Mouse (Mus musculus) limb, embryonic 15.5 days (tissue): ENCODE data around the gene Fance. TPM values are rescaled to one million over a fixed set of nuclear protein-coding genes. Genes with fewer than 3 reads are reported as not detected.
"Not testable (repeated sequence)": the region's sequence is repeated elsewhere in the genome, so short reads cannot be mapped to it uniquely, and the experiment has no call there.

ENCODE experiments used
- ATAC-seq: fragments of 200-750 bp; cut with Nextera tagmentation; 2 replicates; pipeline ENCODE4 v1.8.0; 2017; ENCODE audit warnings: low read depth, moderate TSS enrichment; ENCODE audit not compliant: insufficient number of reproducible peaks, low FRiP score, low TSS enrichment
- H3K27ac ChIP-seq: fragments of 300-500 bp; sonication (generic); 2 replicates; pipeline ENCODE4 v1.5.1; 2015; ENCODE audit warnings: moderate library complexity, mild to moderate bottlenecking, inconsistent platforms
- H3K27me3 ChIP-seq: fragments of 300-500 bp; sonication (generic); 2 replicates; pipeline ENCODE4 v1.6.1; 2015; ENCODE audit warnings: inconsistent platforms
- H3K36me3 ChIP-seq: fragments of 300-500 bp; sonication (generic); 2 replicates; pipeline ENCODE4 v1.6.1; 2015; ENCODE audit warnings: inconsistent platforms
- H3K4me1 ChIP-seq: fragments of 300-500 bp; sonication (generic); 2 replicates; pipeline ENCODE4 v1.6.1; 2015; ENCODE audit warnings: inconsistent platforms
- H3K4me2 ChIP-seq: fragments of 300-500 bp; sonication (generic); 2 replicates; pipeline ENCODE4 v1.6.1; 2015; ENCODE audit warnings: mild to moderate bottlenecking, inconsistent platforms
- H3K4me3 ChIP-seq: fragments of 300-500 bp; sonication (generic); 2 replicates; pipeline ENCODE4 v1.5.1; 2015; ENCODE audit warnings: mild to moderate bottlenecking, inconsistent platforms
- H3K9ac ChIP-seq: fragments of 300-500 bp; sonication (generic); 2 replicates; pipeline ENCODE4 v1.6.1; 2015; ENCODE audit warnings: inconsistent platforms
- H3K9me3 ChIP-seq: fragments of 300-500 bp; sonication (generic); 2 replicates; pipeline ENCODE4 v1.6.1; 2016; ENCODE audit warnings: inconsistent platforms
- WGBS: fragments of 180-500 bp; shearing (Covaris S2); methylation state at CpG from one replicate; pipeline ENCODE4 v1.1.7; 2015; 5-methylcytosine and 5-hydroxymethylcytosine counted together
- polyA plus RNA-seq: library from polyadenylated mRNA; unstranded; fragments of >200 nt; fragmentation: Nextera tagmentation; extraction: Ambion mirVana; gene quantifications from 2 replicates; pipeline ENCODE4 v1.2.1, GENCODE M21; 2015

Gene Fance
- polyA plus RNA-seq, 1 experiment from 2014 or later, result 33.9 TPM

DNA sequence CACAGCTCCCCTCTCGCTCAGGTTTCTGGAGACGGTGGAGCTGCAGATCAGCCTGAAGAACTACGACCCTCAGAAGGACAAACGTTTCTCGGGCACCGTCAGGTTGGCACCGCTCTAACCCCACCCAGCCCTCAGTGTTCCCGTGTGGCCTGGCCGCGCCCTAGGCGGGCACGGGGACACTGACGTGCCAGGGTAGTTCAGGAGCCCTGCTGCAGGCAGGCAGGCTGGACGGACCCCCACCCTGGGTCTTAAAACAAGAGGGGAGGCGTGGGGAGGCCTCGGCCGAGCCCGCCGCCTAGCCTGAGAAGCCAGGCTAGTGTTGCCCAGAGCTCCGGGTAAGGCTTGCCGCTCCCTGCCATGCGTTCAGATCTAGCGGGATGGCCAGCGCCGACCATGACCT is 15.6 kb downstream of the Fance start:
- Histone ChIP-seq H3K4me3 (peak overlapping the region; percentile 75), H3K27me3 (no peaks in the 10 kb centered on the region), H3K4me1 (peaks cover 51% of the 10 kb centered on the region), H3K9ac (peak overlapping the region; percentile 97), H3K36me3 (peaks cover 61% of the 10 kb centered on the region), H3K9me3 (no peaks in the 10 kb centered on the region), H3K4me2 (peak overlapping the region; percentile 85), H3K27ac (peak overlapping the region; percentile 97)
- ATAC-seq, result no peak
- under 1% methylated on average over 25 of the region's 25 CpGs for WGBS

DNA sequence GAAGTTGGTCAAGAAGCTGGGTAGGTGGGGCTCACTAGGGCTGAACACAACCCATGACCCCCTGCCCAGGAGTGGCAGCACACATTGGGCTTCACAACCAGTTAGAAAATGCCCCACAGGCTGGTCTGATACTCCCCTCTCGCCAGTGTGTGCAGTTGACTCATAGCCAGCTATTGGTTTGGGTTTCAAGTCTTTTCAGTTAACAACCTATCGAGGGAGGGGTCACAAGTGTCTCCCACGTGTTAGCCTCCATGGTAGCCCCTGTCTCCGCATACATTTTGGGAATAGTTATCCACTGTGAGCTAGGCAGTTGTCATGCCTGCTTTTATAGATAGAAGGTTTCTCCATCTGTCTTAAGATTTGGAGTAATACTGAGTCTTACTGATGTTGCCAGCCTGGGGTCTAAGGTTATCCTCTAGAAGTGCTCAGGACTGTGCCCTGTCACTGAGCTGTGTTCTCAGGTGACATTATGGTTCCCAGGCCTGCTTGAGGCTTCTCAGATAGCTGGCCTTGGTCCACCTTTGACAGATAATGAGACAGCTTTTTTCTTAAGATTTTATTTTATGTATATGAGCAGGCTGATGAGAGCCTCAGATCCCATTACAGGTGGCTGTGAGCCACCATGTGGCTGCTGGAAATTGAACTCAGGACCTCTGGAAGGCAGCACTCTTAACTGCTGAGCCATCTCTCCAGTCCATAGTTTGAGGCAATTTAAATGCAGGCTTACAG is 16.3 kb downstream of the Fance start:
- Histone ChIP-seq H3K4me2 (peak overlapping the region; percentile 85), H3K9me3 (no peaks in the 10 kb centered on the region), H3K36me3 (peaks cover 58% of the 10 kb centered on the region), H3K4me3 (peak overlapping the region; percentile 75), H3K4me1 (peaks cover 51% of the 10 kb centered on the region), H3K27ac (peak overlapping the region; percentile 97), H3K27me3 (no peaks in the 10 kb centered on the region), H3K9ac (peak overlapping the region; percentile 97)
- 4% methylated on average over 4 of the region's 4 CpGs for WGBS
- ATAC-seq, result no peak

DNA sequence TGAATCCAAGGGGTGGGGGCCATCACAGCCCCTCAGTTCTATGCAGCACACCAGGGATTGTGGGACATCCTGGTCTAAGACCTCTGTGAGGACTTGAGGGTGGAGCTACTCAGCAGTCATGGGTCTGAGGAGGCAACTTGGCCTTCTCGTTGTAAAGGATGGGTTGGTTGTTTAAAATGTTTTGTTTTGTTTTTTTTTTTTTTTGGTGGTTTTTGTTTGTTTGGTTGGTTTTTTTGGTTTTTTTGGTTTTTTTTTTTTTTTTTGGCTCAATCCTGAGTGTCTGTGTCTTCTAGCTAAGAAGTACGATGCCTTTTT is 16.9 kb downstream of the Fance start:
- peaks cover 51% of the 10 kb centered on the region for H3K4me1 ChIP-seq
- no peaks in the 10 kb centered on the region for H3K27me3 ChIP-seq
- H3K36me3 ChIP-seq, result peaks cover 58% of the 10 kb centered on the region
- ATAC-seq, result no peak
- H3K9ac ChIP-seq, result 0 out of 2 replicates have a peak overlapping the region, but pooled peaks have one; percentile 97
- WGBS, result 32% methylated on average over 2 of the region's 2 CpGs
- peak overlapping the region; percentile 85 for H3K4me2 ChIP-seq
- H3K4me3 ChIP-seq, result peak overlapping the region; percentile 75
- no peaks in the 10 kb centered on the region for H3K9me3 ChIP-seq
- H3K27ac ChIP-seq, result peak overlapping the region; percentile 97

DNA sequence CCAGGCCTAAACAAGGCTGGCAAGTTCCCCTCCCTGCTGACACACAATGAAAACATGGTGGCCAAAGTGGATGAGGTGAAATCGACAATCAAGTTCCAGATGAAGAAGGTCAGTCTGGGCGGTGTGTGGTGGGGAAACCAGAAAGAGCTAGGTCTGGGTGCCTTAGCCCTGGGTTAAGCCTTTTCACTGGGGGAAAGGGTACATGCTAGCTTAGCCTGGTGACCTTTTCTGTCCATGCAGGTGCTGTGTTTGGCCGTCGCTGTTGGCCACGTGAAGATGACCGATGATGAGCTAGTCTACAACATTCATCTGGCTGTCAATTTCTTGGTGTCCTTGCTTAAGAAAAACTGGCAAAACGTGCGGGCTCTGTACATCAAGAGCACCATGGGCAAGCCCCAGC is 17.3 kb downstream of the Fance start:
- not testable (repeated sequence) for ATAC-seq, H3K9ac ChIP-seq, H3K27me3 ChIP-seq, H3K4me2 ChIP-seq, H3K9me3 ChIP-seq, H3K4me3 ChIP-seq, H3K27ac ChIP-seq
- WGBS, result 55% methylated on average over 8 of the region's 8 CpGs
- Histone ChIP-seq H3K36me3 (peaks cover 59% of the 10 kb centered on the region), H3K4me1 (peaks cover 55% of the 10 kb centered on the region)

DNA sequence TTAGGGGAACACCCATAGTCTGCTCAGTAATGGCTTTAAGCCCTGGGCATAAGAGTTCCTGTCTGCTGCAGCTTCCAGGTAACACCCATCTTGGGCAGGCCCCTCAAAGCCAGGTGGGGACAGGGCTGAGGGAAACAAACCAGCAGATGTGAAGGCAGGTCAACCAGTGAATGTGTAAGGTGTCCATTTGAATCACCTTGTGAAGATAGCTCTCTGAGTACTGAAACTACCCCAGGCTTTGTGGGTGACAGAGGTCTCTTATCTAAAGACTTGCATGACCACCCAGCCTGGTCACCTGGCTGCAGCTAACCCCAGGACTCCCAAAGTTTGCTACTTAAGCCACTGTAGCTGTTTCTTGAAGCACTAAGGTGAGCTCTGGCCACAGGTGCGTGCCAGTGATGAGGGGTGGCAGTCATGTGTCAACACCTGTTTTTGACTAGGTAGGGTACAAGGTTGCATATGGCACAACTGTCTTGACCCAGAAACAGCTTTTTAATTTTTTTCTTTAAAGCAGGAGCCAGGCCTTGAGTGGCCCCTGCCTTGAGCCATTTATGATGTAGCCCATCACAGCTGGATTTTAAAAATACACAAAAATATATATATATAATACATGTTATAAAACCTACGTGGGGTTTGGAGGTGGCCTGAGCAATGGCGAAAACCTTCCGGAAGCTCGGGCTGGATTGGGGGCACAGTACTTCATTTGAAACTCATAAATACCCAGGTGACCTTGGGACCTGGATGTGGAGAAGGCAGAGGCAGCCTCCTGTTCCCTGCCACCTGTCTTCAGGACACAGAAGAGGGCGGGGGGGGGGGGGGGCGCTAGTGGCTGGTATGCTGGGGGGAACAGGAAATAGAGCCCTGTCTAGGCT is 18.2 kb downstream of the Fance start:
- 21% methylated on average over 5 of the region's 7 CpGs for WGBS
- no peak overlapping the region for H3K4me2 ChIP-seq
- peaks cover 61% of the 10 kb centered on the region for H3K36me3 ChIP-seq

DNA sequence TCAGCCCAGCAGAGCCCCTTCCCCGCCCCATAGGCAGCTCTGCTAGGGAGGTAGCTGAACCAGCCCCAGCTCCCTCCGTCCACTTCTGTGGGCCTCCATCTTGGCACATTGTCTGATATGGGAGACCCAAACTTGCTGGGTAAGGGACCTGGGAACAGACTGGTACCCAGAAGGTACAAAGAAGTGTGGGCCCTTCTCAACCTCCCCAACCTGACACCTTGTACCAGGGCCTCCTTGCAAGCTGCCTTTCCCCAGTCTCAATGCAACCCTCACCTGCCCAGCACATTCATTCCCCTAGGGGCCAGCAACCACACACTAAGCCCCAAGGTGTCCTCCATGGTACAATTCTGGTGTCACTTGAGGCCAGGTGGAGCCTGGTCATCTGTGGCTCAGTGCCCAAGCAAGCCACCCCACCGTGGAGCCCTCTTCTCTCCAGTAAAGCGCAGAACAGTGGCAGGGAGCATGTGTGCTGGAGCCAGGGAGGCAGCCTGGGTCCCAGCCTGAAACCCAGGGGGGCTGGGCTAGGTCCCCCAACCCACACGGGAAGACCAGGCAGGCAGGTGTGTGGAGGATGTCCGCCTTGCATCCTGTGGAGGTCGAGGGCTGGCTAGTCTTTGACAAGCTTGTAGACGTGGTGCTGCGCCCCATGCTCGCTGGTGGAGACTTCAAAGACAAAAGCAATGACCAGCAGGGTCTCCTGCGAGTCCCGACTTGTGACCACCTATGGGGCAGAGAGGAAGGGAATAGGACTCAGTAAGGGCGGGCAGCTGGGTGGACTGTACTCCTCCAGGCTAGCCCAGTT is 19.0 kb downstream of the Fance start:
- no peaks in the 10 kb centered on the region for H3K9me3 ChIP-seq
- no peaks in the 10 kb centered on the region for H3K27me3 ChIP-seq
- 38% methylated on average over 12 of the region's 13 CpGs for WGBS
- H3K27ac ChIP-seq, result peak overlapping the region; percentile 75
- peaks cover 52% of the 10 kb centered on the region for H3K4me1 ChIP-seq
- no peak overlapping the region for H3K9ac ChIP-seq
- ATAC-seq, result no peak
- H3K4me2 ChIP-seq, result no peak overlapping the region
- peaks cover 67% of the 10 kb centered on the region for H3K36me3 ChIP-seq
- no peak overlapping the region for H3K4me3 ChIP-seq

More for the DNA sequence above, 18.2 kb downstream of the Fance start:
- ATAC-seq, result no peak
- peaks cover 55% of the 10 kb centered on the region for H3K4me1 ChIP-seq
- no peaks in the 10 kb centered on the region for H3K9me3 ChIP-seq
- no peaks in the 10 kb centered on the region for H3K27me3 ChIP-seq
- peak overlapping the region; percentile 75 for H3K27ac ChIP-seq
- H3K9ac ChIP-seq, result no peak overlapping the region
- no peak overlapping the region for H3K4me3 ChIP-seq

DNA sequence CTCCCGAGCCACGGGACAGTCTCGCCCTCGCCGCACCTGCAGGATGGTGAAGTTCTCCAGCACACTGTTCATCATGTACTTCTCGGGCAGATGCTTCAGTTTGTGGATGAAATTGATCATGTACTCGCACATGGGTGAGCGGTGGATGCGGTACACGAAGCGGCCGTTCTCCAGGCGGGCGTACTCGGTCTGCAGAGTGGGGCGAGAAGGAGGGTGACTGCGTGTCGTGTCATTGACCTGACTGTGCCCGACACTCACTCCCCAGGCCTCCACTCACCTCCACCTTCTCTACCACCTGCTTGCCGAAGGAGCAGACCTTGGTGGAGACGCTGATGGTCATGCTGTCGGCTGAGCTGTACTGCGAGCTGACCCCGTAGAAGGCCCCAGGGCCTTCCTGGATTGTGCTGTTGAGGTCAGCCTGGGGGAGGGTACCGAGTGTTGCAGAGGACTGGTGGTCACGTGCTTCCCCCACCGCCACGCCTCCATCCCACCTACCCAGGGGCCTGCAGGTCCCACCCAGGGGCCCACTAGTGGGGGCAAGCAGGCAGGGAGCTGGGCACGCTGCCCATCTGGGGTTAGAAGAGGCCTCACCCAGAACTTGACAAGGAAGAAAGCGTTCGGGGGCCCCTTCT is 19.7 kb downstream of the Fance start:
- peak overlapping the region; percentile 75 for H3K27ac ChIP-seq
- no peak overlapping the region for H3K4me2 ChIP-seq
- no peak overlapping the region for H3K4me3 ChIP-seq
- 47% methylated on average over 31 of the region's 31 CpGs for WGBS
- H3K36me3 ChIP-seq, result peaks cover 74% of the 10 kb centered on the region
- no peak for ATAC-seq
- H3K9me3 ChIP-seq, result no peaks in the 10 kb centered on the region
- H3K9ac ChIP-seq, result no peak overlapping the region
- H3K27me3 ChIP-seq, result no peaks in the 10 kb centered on the region
- peaks cover 45% of the 10 kb centered on the region for H3K4me1 ChIP-seq

DNA sequence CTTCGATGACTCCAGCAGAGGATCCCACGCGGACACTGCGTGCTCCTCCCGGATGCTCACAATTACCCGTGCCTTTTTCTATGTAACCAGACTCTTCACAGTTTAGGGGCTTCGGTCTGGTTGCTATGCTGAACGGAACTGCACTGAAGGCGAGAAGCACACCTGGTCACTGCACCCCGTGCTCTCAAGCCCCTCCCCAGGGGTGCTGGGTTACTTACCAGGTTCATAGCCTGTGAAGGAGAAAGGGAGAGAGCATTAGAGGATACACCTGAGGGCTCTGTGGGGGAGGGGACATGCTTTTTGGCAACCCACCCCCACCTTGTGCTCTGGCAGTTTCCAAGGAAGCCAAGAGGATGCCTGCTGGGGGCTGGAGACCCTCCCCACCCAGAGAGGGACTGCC is 21.9 kb downstream of the Fance start:
- Histone ChIP-seq H3K9ac (no peak overlapping the region), H3K4me3 (no peak overlapping the region), H3K4me2 (no peak overlapping the region), H3K9me3 (no peaks in the 10 kb centered on the region), H3K27me3 (no peaks in the 10 kb centered on the region), H3K27ac (0 out of 2 replicates have a peak overlapping the region, but pooled peaks have one; percentile 27), H3K4me1 (peaks cover 48% of the 10 kb centered on the region), H3K36me3 (peaks cover 87% of the 10 kb centered on the region)
- no peak for ATAC-seq
- 64% methylated on average over 10 of the region's 10 CpGs for WGBS

DNA sequence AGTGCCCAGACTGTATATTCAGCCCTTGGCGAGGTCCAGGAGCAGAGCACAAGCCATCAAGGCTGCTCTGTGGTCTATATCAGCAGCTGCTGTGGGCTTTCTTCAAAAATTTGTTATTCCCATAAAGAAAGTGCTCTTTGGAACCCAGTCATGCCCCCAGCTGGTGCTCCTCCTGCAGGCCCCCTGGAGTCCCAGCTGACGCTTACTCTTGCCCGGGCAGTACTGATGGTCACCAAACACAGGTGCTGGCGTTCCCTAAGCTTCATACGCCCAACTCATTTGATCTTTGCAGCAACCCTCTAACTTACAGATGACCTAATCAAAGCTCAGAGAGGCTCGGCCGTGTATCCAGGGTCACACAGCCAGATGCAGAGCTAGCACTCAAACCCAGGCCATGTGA is 24.2 kb downstream of the Fance start:
- no peak for ATAC-seq
- Histone ChIP-seq H3K36me3 (peaks cover 73% of the 10 kb centered on the region), H3K27me3 (no peaks in the 10 kb centered on the region), H3K4me2 (no peak overlapping the region), H3K4me1 (peaks cover 54% of the 10 kb centered on the region), H3K27ac (no peak overlapping the region), H3K4me3 (no peak overlapping the region), H3K9me3 (no peaks in the 10 kb centered on the region), H3K9ac (no peak overlapping the region)
- 88% methylated on average over 7 of the region's 7 CpGs for WGBS

DNA sequence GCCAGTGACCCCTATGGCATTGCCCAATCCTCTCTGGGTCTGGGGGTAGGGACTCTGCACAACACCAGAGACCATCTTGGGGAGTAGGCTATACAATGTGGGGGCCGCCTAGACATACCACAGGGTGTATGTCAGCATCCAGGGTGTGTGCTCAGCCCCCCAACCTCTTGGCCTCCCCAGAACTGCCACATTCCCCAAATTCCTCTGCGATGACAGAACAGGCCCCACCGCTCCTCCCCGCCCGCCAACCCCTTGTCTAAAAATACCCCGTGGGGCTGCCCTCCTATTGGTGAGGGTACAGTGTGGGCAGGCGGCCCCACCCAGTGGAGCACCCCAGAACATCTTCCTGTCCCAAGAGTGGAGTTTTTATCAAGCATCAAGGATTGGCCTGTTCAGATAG is 27.3 kb downstream of the Fance start:
- Histone ChIP-seq H3K27ac (peak overlapping the region; percentile 81), H3K4me3 (peak overlapping the region; percentile 27; the same call in 1 of the 2 replicates), H3K9ac (0 out of 2 replicates have a peak overlapping the region, but pooled peaks have one; percentile 15), H3K4me2 (peak overlapping the region; percentile 51), H3K4me1 (peaks cover 65% of the 10 kb centered on the region), H3K9me3 (no peaks in the 10 kb centered on the region), H3K36me3 (peaks cover 46% of the 10 kb centered on the region), H3K27me3 (no peaks in the 10 kb centered on the region)
- 47% methylated on average over 7 of the region's 7 CpGs for WGBS
- ATAC-seq, result no peak

DNA sequence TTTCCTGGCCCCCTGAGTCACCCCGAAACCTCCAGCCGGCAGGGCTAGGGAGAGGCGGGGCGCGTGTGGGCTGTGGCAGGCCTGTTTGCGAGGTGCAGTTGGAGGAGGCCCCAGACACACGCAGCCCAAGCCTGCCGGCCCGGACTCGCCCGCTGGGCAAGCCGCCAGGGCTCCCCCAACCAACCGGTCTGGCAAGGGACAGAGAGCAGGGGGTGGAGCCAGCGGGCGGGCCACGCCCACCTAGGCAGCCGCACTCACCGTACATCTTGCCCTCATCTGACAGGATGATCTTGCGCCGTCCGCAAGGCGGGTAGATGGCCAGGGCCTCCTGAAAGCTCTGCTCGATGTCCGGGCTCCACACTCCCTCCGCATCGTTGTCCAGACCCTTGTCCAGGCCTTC is 27.8 kb downstream of the Fance start:
- Histone ChIP-seq H3K4me2 (peak overlapping the region; percentile 51), H3K4me3 (peak overlapping the region; percentile 27), H3K27me3 (no peaks in the 10 kb centered on the region), H3K4me1 (peaks cover 70% of the 10 kb centered on the region), H3K9me3 (no peaks in the 10 kb centered on the region), H3K36me3 (peaks cover 41% of the 10 kb centered on the region), H3K9ac (0 out of 2 replicates have a peak overlapping the region, but pooled peaks have one; percentile 15), H3K27ac (peak overlapping the region; percentile 81)
- peak; percentile 73 for ATAC-seq
- WGBS, result 5% methylated on average over 26 of the region's 26 CpGs
